Mouse (Mus musculus) CH12F3 (cell line): ENCODE measurements around the gene Ncoa5.

Source experiments
- in situ Hi-C: fragments of 300-500 bp; cut with MboI; formaldehyde crosslinking; loops from 2 replicates; pipeline ENCODE4 v1.14.3; 2020; ENCODE audit warnings: low sequenced_read_pairs

The Ncoa5 gene

GRCm38 (mm10) chr2:165050826-165051548 lies 16.3 kb upstream of the Ncoa5 start:
- in situ Hi-C loops = no loop called here

- in situ Hi-C loops = no loop called here
Observed at GRCm38 (mm10) chr2:165049044-165049443, 14.4 kb upstream of the Ncoa5 start.

GRCm38 (mm10) chr2:165043729-165044128 lies 9.1 kb upstream of the Ncoa5 start:
- in situ Hi-C loops = no loop called here

GRCm38 (mm10) chr2:165043090-165043636 lies 8.5 kb upstream of the Ncoa5 start:
- in situ Hi-C loops = no loop called here

- in situ Hi-C loops = no loop called here
Observed at GRCm38 (mm10) chr2:165042126-165042525, 7.5 kb upstream of the Ncoa5 start.

- in situ Hi-C loops = no loop called here
Observed at GRCm38 (mm10) chr2:165037415-165037814, 2.7 kb upstream of the Ncoa5 start.

GRCm38 (mm10) chr2:165035058-165035431 lies 378 bp upstream of the Ncoa5 start:
- in situ Hi-C loops = no loop called here

- in situ Hi-C loops = no loop called here
Observed at GRCm38 (mm10) chr2:165033306-165033705, 1.4 kb downstream of the Ncoa5 start.

GRCm38 (mm10) chr2:165032533-165032932 lies 2.1 kb downstream of the Ncoa5 start:
- in situ Hi-C loops = no loop called here

GRCm38 (mm10) chr2:165027163-165027562 lies 7.5 kb downstream of the Ncoa5 start:
- in situ Hi-C loops = no loop called here

- in situ Hi-C loops = no loop called here
Observed at GRCm38 (mm10) chr2:165020490-165020889, 14.2 kb downstream of the Ncoa5 start.

- in situ Hi-C loops = no loop called here
Observed at GRCm38 (mm10) chr2:165014935-165015334, 19.7 kb downstream of the Ncoa5 start.

GRCm38 (mm10) chr2:165010351-165010750 lies 24.3 kb downstream of the Ncoa5 start:
- in situ Hi-C loops = no loop called here

- in situ Hi-C loops = no loop called here
Observed at GRCm38 (mm10) chr2:165009581-165009980, 25.1 kb downstream of the Ncoa5 start.

GRCm38 (mm10) chr2:165009161-165009560 lies 25.5 kb downstream of the Ncoa5 start:
- in situ Hi-C loops = no loop called here

GRCm38 (mm10) chr2:165007986-165008385 lies 26.7 kb downstream of the Ncoa5 start:
- in situ Hi-C loops = no loop called here

- in situ Hi-C loops = no loop called here
Observed at GRCm38 (mm10) chr2:165006813-165007212, 27.9 kb downstream of the Ncoa5 start.

GRCm38 (mm10) chr2:165004237-165004636 lies 30.4 kb downstream of the Ncoa5 start:
- in situ Hi-C loops = no loop called here

- in situ Hi-C loops = no loop called here
Observed at GRCm38 (mm10) chr2:165003108-165003507, 31.6 kb downstream of the Ncoa5 start.

- in situ Hi-C loops = no loop called here
Observed at GRCm38 (mm10) chr2:165001958-165002357, 32.7 kb downstream of the Ncoa5 start.

- in situ Hi-C loops = no loop called here
Observed at GRCm38 (mm10) chr2:164997721-164998428, 36.8 kb downstream of the Ncoa5 start.
